Mouse (Mus musculus): Measurements from ENCODE around the gene Rnf26. TPM values are rescaled to one million over a fixed set of nuclear protein-coding genes. Genes with fewer than 3 reads are reported as not detected.

The Rnf26 gene
- polyA plus RNA-seq, 2 experiments: 21.9 to 29.4 TPM

GRCm38 (mm10) chr9:44107557-44108179 lies 5.6 kb downstream of the Rnf26 start:
- 70% methylated on average over 25 of the region's 25 CpGs for WGBS (ENCODE audit: insufficient replicate concordance)
- DNase-seq (ENCODE audit: low read depth in 3 of 3, low spot score in 3 of 3) (no peak), ATAC-seq (ENCODE audit: insufficient read depth) (no peak)
- Histone ChIP-seq H3K9me3 (ENCODE audit: control insufficient read depth, low read length) (no peaks in the 10 kb centered on the region), H3K36me3 (replicated peaks; ENCODE audit: control insufficient read depth, insufficient read depth, low read depth) (peaks cover 14% of the 10 kb centered on the region), H3K4me3 (ENCODE audit: insufficient read depth in 1 of 2, low read depth in 2 of 2, low read length in 2 of 2) (no peak overlapping the region), H3K9ac (replicated peaks) (no peak overlapping the region), H3K27ac (no peak overlapping the region), H3K4me2 (ENCODE audit: low read depth) (no peak overlapping the region), H3K27me3 (ENCODE audit: control insufficient read depth, insufficient read depth, low read length) (no peaks in the 10 kb centered on the region), H3K4me1 (replicated peaks; ENCODE audit: control insufficient read depth in 2 of 2, insufficient read depth in 2 of 2, low read length in 1 of 2) (peaks cover 0 to 13% of the 10 kb centered on the region in 2 experiments)
- TF ChIP-seq EP300 (IDR thresholded peaks at IDR 0.05; ENCODE audit: low read depth) (no peak), CTCF (IDR thresholded peaks at IDR 0.05; ENCODE audit: low read depth) (peak; percentile 59)

GRCm38 (mm10) chr9:44107110-44107509 lies 6.2 kb downstream of the Rnf26 start, which contains the start of gene C1qtnf5:
Gene C1qtnf5 (plus strand): TSS chr9:44107245.
- Histone ChIP-seq H3K9me3 (ENCODE audit: control insufficient read depth, low read length) (no peaks in the 10 kb centered on the region), H3K27me3 (ENCODE audit: control insufficient read depth, insufficient read depth, low read length) (no peaks in the 10 kb centered on the region), H3K36me3 (replicated peaks; ENCODE audit: control insufficient read depth, insufficient read depth, low read depth) (peaks cover 14% of the 10 kb centered on the region), H3K9ac (replicated peaks) (no peak within 1 kb of the TSS), H3K4me1 (replicated peaks; ENCODE audit: control insufficient read depth in 2 of 2, insufficient read depth in 2 of 2, low read length in 1 of 2) (peaks cover 0 to 13% of the 10 kb centered on the region in 2 experiments), H3K4me3 (ENCODE audit: insufficient read depth in 1 of 2, low read depth in 2 of 2, low read length in 2 of 2) (no peak within 1 kb of the TSS), H3K4me2 (ENCODE audit: low read depth) (no peak within 1 kb of the TSS), H3K27ac (no peak within 1 kb of the TSS)
- WGBS (ENCODE audit: insufficient replicate concordance): 84% methylated on average over 8 of the region's 8 CpGs
- no peak for DNase-seq (ENCODE audit: low read depth in 3 of 3, low spot score in 3 of 3)
- TF ChIP-seq EP300 (IDR thresholded peaks at IDR 0.05; ENCODE audit: low read depth) (no peak), CTCF (IDR thresholded peaks at IDR 0.05; ENCODE audit: low read depth) (no peak)
- no peak for ATAC-seq (ENCODE audit: insufficient read depth)

GRCm38 (mm10) chr9:44106596-44106995 lies 6.7 kb downstream of the Rnf26 start:
- peaks cover 14% of the 10 kb centered on the region for H3K36me3 ChIP-seq (replicated peaks; ENCODE audit: control insufficient read depth, insufficient read depth, low read depth)
- ATAC-seq (ENCODE audit: insufficient read depth): no peak
- H3K4me1 ChIP-seq (replicated peaks; ENCODE audit: control insufficient read depth in 2 of 2, insufficient read depth in 2 of 2, low read length in 1 of 2): peaks cover 0 to 13% of the 10 kb centered on the region in 2 experiments
- H3K27ac ChIP-seq: no peak overlapping the region
- no peaks in the 10 kb centered on the region for H3K9me3 ChIP-seq (ENCODE audit: control insufficient read depth, low read length)
- H3K9ac ChIP-seq (replicated peaks): no peak overlapping the region
- TF ChIP-seq EP300 (IDR thresholded peaks at IDR 0.05; ENCODE audit: low read depth) (no peak), CTCF (IDR thresholded peaks at IDR 0.05; ENCODE audit: low read depth) (no peak)
- DNase-seq (ENCODE audit: low read depth in 3 of 3, low spot score in 3 of 3): no peak
- 76% methylated on average over 4 of the region's 4 CpGs for WGBS (ENCODE audit: insufficient replicate concordance)
- no peaks in the 10 kb centered on the region for H3K27me3 ChIP-seq (ENCODE audit: control insufficient read depth, insufficient read depth, low read length)
- no peak overlapping the region for H3K4me3 ChIP-seq (ENCODE audit: insufficient read depth in 1 of 2, low read depth in 2 of 2, low read length in 2 of 2)
- no peak overlapping the region for H3K4me2 ChIP-seq (ENCODE audit: low read depth)

- Histone ChIP-seq H3K4me3 (ENCODE audit: insufficient read depth in 1 of 2, low read depth in 2 of 2, low read length in 2 of 2) (no peak overlapping the region), H3K36me3 (replicated peaks; ENCODE audit: control insufficient read depth, insufficient read depth, low read depth) (peaks cover 14% of the 10 kb centered on the region), H3K4me2 (ENCODE audit: low read depth) (no peak overlapping the region), H3K27me3 (ENCODE audit: control insufficient read depth, insufficient read depth, low read length) (no peaks in the 10 kb centered on the region), H3K9ac (replicated peaks) (no peak overlapping the region), H3K4me1 (replicated peaks; ENCODE audit: control insufficient read depth in 2 of 2, insufficient read depth in 2 of 2, low read length in 1 of 2) (peaks cover 0 to 13% of the 10 kb centered on the region in 2 experiments), H3K27ac (no peak overlapping the region), H3K9me3 (ENCODE audit: control insufficient read depth, low read length) (no peaks in the 10 kb centered on the region)
- no peak for ATAC-seq (ENCODE audit: insufficient read depth)
- no peak for TF ChIP-seq EP300 (IDR thresholded peaks at IDR 0.05; ENCODE audit: low read depth)
- WGBS (ENCODE audit: insufficient replicate concordance): 89% methylated on average over 7 of the region's 7 CpGs
- no peak for DNase-seq (ENCODE audit: low read depth in 3 of 3, low spot score in 3 of 3)
These were observed 7.1 kb downstream of the Rnf26 start for GRCm38 (mm10) chr9:44106182-44106581.

- WGBS (ENCODE audit: insufficient replicate concordance): 80% methylated on average over 10 of the region's 10 CpGs
- Histone ChIP-seq H3K27ac (no peak overlapping the region), H3K4me2 (ENCODE audit: low read depth) (no peak overlapping the region), H3K9me3 (ENCODE audit: control insufficient read depth, low read length) (no peaks in the 10 kb centered on the region), H3K4me3 (ENCODE audit: insufficient read depth in 1 of 2, low read depth in 2 of 2, low read length in 2 of 2) (no peak overlapping the region), H3K27me3 (ENCODE audit: control insufficient read depth, insufficient read depth, low read length) (no peaks in the 10 kb centered on the region), H3K9ac (replicated peaks) (no peak overlapping the region), H3K36me3 (replicated peaks; ENCODE audit: control insufficient read depth, insufficient read depth, low read depth) (peaks cover 14% of the 10 kb centered on the region), H3K4me1 (replicated peaks; ENCODE audit: control insufficient read depth in 2 of 2, insufficient read depth in 2 of 2, low read length in 1 of 2) (peaks cover 0 to 13% of the 10 kb centered on the region in 2 experiments)
- DNase-seq (ENCODE audit: low read depth in 3 of 3, low spot score in 3 of 3): no peak
- no peak for TF ChIP-seq EP300 (IDR thresholded peaks at IDR 0.05; ENCODE audit: low read depth)
- TF ChIP-seq CTCF (IDR thresholded peaks at IDR 0.05; ENCODE audit: low read depth): no peak
- no peak for ATAC-seq (ENCODE audit: insufficient read depth)
These were observed 7.5 kb downstream of the Rnf26 start for GRCm38 (mm10) chr9:44105781-44106180.
